Mouse (Mus musculus) limb, embryonic 10.5 days (tissue): ENCODE data around the gene Gfer. TPM values are rescaled to one million over a fixed set of nuclear protein-coding genes. Genes with fewer than 3 reads are reported as not detected.
"Not testable (repeated sequence)": the region's sequence is repeated elsewhere in the genome, so short reads cannot be mapped to it uniquely, and the experiment has no call there.

ENCODE experiments used
- DNase-seq: peaks from one replicate; pipeline ENCODE4 v3.0.0-alpha.2; 2017; ENCODE audit warnings: low spot score
- H3K27ac ChIP-seq: fragments of 300-500 bp; sonication (generic); 2 replicates; pipeline ENCODE4 v1.5.1; 2016; ENCODE audit warnings: mild to moderate bottlenecking
- H3K27me3 ChIP-seq: fragments of 300-500 bp; sonication (generic); 2 replicates; pipeline ENCODE4 v1.6.1; 2016; ENCODE audit warnings: low read depth, mild to moderate bottlenecking; ENCODE audit not compliant: poor library complexity, severe bottlenecking
- H3K36me3 ChIP-seq: fragments of 300-500 bp; sonication (generic); 2 replicates; pipeline ENCODE4 v1.6.1; 2016; ENCODE audit warnings: mild to moderate bottlenecking, moderate library complexity
- H3K4me1 ChIP-seq: fragments of 300-500 bp; sonication (generic); 2 replicates; pipeline ENCODE4 v1.6.1; 2016
- H3K4me3 ChIP-seq: fragments of 300-500 bp; sonication (generic); 2 replicates; pipeline ENCODE4 v1.5.1; 2016; ENCODE audit warnings: mild to moderate bottlenecking, moderate library complexity
- H3K9me3 ChIP-seq: fragments of 300-500 bp; sonication (generic); replicated peaks from 2 replicates; pipeline ENCODE4 v1.6.1; 2016; ENCODE audit warnings: mild to moderate bottlenecking
- WGBS: fragments of 180-500 bp; shearing (Covaris S2); methylation state at CpG from one replicate; pipeline ENCODE4 v1.1.7; 2016; 5-methylcytosine and 5-hydroxymethylcytosine counted together
- polyA plus RNA-seq: library from polyadenylated mRNA; unstranded; fragments of >200 nt; fragmentation: Nextera tagmentation; extraction: Ambion mirVana; gene quantifications from 2 replicates; pipeline ENCODE4 v1.2.1, GENCODE M21; 2016

Gfer gene
- polyA plus RNA-seq, 1 experiment from 2014 or later: 52.9 TPM

- DNase-seq, H3K9me3 ChIP-seq, H3K27me3 ChIP-seq: not testable (repeated sequence)
- Histone ChIP-seq H3K4me1 (peaks cover 32% of the 10 kb centered on the region), H3K27ac (peak overlapping the region; percentile 91; the same call in 1 of the 2 replicates), H3K4me3 (peak overlapping the region; percentile 77), H3K36me3 (peaks cover 57% of the 10 kb centered on the region)
- 69% methylated on average over 5 of the region's 5 CpGs for WGBS
Measured at GRCm38 (mm10) chr17:24718938-24719337, 23.0 kb upstream of the Gfer start.

- Histone ChIP-seq H3K4me1 (peaks cover 22% of the 10 kb centered on the region), H3K27ac (no peak within 1 kb of the TSS), H3K9me3 (no peaks in the 10 kb centered on the region), H3K4me3 (peak within 1 kb of the TSS; percentile 77), H3K36me3 (peaks cover 57% of the 10 kb centered on the region), H3K27me3 (no peaks in the 10 kb centered on the region)
- WGBS: 86% methylated on average over 4 of the region's 4 CpGs
- no peak for DNase-seq
Measured at GRCm38 (mm10) chr17:24717943-24718342, 22.0 kb upstream of the Gfer start, which contains the start of the genes Rnf151 and Rps2. Gene Rnf151, minus strand, starts transcription at chr17:24718063. Gene Rps2, plus strand, starts transcription at chr17:24718116.

- DNase-seq: no peak
- H3K36me3 ChIP-seq: peaks cover 42% of the 10 kb centered on the region
- H3K4me1 ChIP-seq: peaks cover 6% of the 10 kb centered on the region
- no peaks in the 10 kb centered on the region for H3K9me3 ChIP-seq
- WGBS: 98% methylated on average over 15 of the region's 15 CpGs
- no peak overlapping the region for H3K4me3 ChIP-seq
- no peaks in the 10 kb centered on the region for H3K27me3 ChIP-seq
- no peak overlapping the region for H3K27ac ChIP-seq
Measured at GRCm38 (mm10) chr17:24716166-24716682, 20.3 kb upstream of the Gfer start.

GRCm38 (mm10) chr17:24715556-24715955 is 19.6 kb upstream of the Gfer start:
- H3K27ac ChIP-seq: no peak overlapping the region
- no peaks in the 10 kb centered on the region for H3K27me3 ChIP-seq
- peaks cover 37% of the 10 kb centered on the region for H3K36me3 ChIP-seq

GRCm38 (mm10) chr17:24708646-24709045 is 12.7 kb upstream of the Gfer start:
- Histone ChIP-seq H3K27me3 (no peaks in the 10 kb centered on the region), H3K4me1 (peaks cover 18% of the 10 kb centered on the region), H3K9me3 (no peaks in the 10 kb centered on the region), H3K4me3 (no peak overlapping the region), H3K36me3 (peaks cover 25% of the 10 kb centered on the region), H3K27ac (no peak overlapping the region)
- no peak for DNase-seq
- WGBS: 40% methylated on average over 2 of the region's 2 CpGs

More at GRCm38 (mm10) chr17:24715556-24715955, 19.6 kb upstream of the Gfer start:
- 68% methylated on average over 6 of the region's 6 CpGs for WGBS
- Histone ChIP-seq H3K4me1 (peaks cover 4% of the 10 kb centered on the region; the same call in 1 of the 2 replicates), H3K9me3 (no peaks in the 10 kb centered on the region), H3K4me3 (no peak overlapping the region)
- no peak for DNase-seq

GRCm38 (mm10) chr17:24707801-24708425 is 12.0 kb upstream of the Gfer start:
- no peak for DNase-seq
- Histone ChIP-seq H3K4me3 (peak overlapping the region; percentile 77), H3K27ac (peak overlapping the region; percentile 85; the same call in 1 of the 2 replicates)

GRCm38 (mm10) chr17:24706982-24707800 is 11.2 kb upstream of the Gfer start, which contains the start of gene Tbl3:
Gene Tbl3, minus strand, starts transcription at chr17:24707660.
- H3K36me3 ChIP-seq: peaks cover 38% of the 10 kb centered on the region
- no peaks in the 10 kb centered on the region for H3K9me3 ChIP-seq
- peak; percentile 98 for DNase-seq
- no peaks in the 10 kb centered on the region for H3K27me3 ChIP-seq
- peak within 1 kb of the TSS; percentile 85 for H3K27ac ChIP-seq
- peak within 1 kb of the TSS; percentile 77 for H3K4me3 ChIP-seq
- WGBS: 6% methylated on average over 32 of the region's 32 CpGs
- peaks cover 18% of the 10 kb centered on the region for H3K4me1 ChIP-seq

More at GRCm38 (mm10) chr17:24707801-24708425, 12.0 kb upstream of the Gfer start:
- Histone ChIP-seq H3K27me3 (no peaks in the 10 kb centered on the region), H3K36me3 (peaks cover 31% of the 10 kb centered on the region), H3K9me3 (no peaks in the 10 kb centered on the region), H3K4me1 (peaks cover 18% of the 10 kb centered on the region)
- 7% methylated on average over 24 of the region's 24 CpGs for WGBS

- WGBS: 94% methylated on average over 3 of the region's 3 CpGs
- Histone ChIP-seq H3K27ac (no peak overlapping the region), H3K9me3 (no peaks in the 10 kb centered on the region), H3K4me1 (peaks cover 18% of the 10 kb centered on the region), H3K27me3 (no peaks in the 10 kb centered on the region), H3K4me3 (peak overlapping the region; percentile 77), H3K36me3 (peaks cover 51% of the 10 kb centered on the region)
- no peak for DNase-seq
Measured at GRCm38 (mm10) chr17:24705821-24706220, 9.9 kb upstream of the Gfer start.

GRCm38 (mm10) chr17:24701251-24701650 is 5.3 kb upstream of the Gfer start:
- Histone ChIP-seq H3K4me3 (no peak overlapping the region), H3K27ac (no peak overlapping the region), H3K36me3 (peaks cover 71% of the 10 kb centered on the region), H3K27me3 (0 out of 2 replicates have a peak, but pooled peaks cover 5% of the 10 kb centered on the region), H3K4me1 (peaks cover 21% of the 10 kb centered on the region), H3K9me3 (no peaks in the 10 kb centered on the region)
- WGBS: 93% methylated on average over 9 of the region's 9 CpGs
- no peak for DNase-seq

GRCm38 (mm10) chr17:24699473-24699872 is 3.5 kb upstream of the Gfer start:
- Histone ChIP-seq H3K27me3 (0 out of 2 replicates have a peak, but pooled peaks cover 5% of the 10 kb centered on the region), H3K9me3 (no peaks in the 10 kb centered on the region), H3K27ac (no peak overlapping the region), H3K4me1 (peaks cover 24% of the 10 kb centered on the region), H3K4me3 (no peak overlapping the region), H3K36me3 (peaks cover 55% of the 10 kb centered on the region)
- WGBS: 77% methylated on average over 2 of the region's 2 CpGs
- no peak for DNase-seq

GRCm38 (mm10) chr17:24698715-24699114 is 2.8 kb upstream of the Gfer start:
- DNase-seq: no peak
- H3K27me3 ChIP-seq: 0 out of 2 replicates have a peak, but pooled peaks cover 5% of the 10 kb centered on the region
- H3K27ac ChIP-seq: no peak overlapping the region
- no peaks in the 10 kb centered on the region for H3K9me3 ChIP-seq
- WGBS: 70% methylated on average over 9 of the region's 9 CpGs
- peaks cover 53% of the 10 kb centered on the region for H3K36me3 ChIP-seq
- peaks cover 29% of the 10 kb centered on the region for H3K4me1 ChIP-seq
- H3K4me3 ChIP-seq: no peak overlapping the region

GRCm38 (mm10) chr17:24697985-24698384 is 2.0 kb upstream of the Gfer start:
- Histone ChIP-seq H3K4me3 (no peak overlapping the region), H3K9me3 (no peaks in the 10 kb centered on the region), H3K4me1 (peaks cover 29% of the 10 kb centered on the region), H3K36me3 (peaks cover 52% of the 10 kb centered on the region), H3K27ac (no peak overlapping the region), H3K27me3 (0 out of 2 replicates have a peak, but pooled peaks cover 5% of the 10 kb centered on the region)
- DNase-seq: no peak
- 29% methylated on average over 5 of the region's 5 CpGs for WGBS
